Mouse (Mus musculus): ENCODE measurements around the gene Otud3. TPM values are rescaled to one million over a fixed set of nuclear protein-coding genes. Genes with fewer than 3 reads are reported as not detected.

Otud3 gene
- total RNA-seq, 4 experiments from 2014 or later, result 10.2 to 13.0 (median 12.3) TPM

GRCm38 (mm10) chr4:138852961-138853360 lies 60.8 kb downstream of the Otud3 start:
- DNase-seq (ENCODE audit: low spot score in 2 of 2), result no peak

GRCm38 (mm10) chr4:138851463-138851862 lies 62.3 kb downstream of the Otud3 start:
- DNase-seq (ENCODE audit: low spot score in 2 of 2), result peak; percentile 60 to 82

Other genes with a start within 250 kb of the Otud3 start
- under 1 TPM in 3 of 4 experiments, not detected in 1; 0.26 to 0.54 (median 0.32) TPM for gene Pla2g2c, start 189.2 kb downstream of the Otud3 start, total RNA-seq (2022)
- gene Ubxn10, start 176.8 kb downstream of the Otud3 start, total RNA-seq (2022), result 1 to 10 TPM; 1.1 to 1.9 (median 1.5) TPM
- gene Pla2g2f, start 156.3 kb downstream of the Otud3 start, total RNA-seq (2022), result 1 to 10 TPM in 2 of 4 experiments, under 1 TPM in 2; 0.87 to 2.1 (median 1.1) TPM
- under 1 TPM; 0.23 to 0.62 (median 0.43) TPM for gene Pla2g2d, start 138.2 kb downstream of the Otud3 start, total RNA-seq (2022)
- 1 to 10 TPM in 2 of 4 experiments, under 1 TPM in 2; 0.94 to 3.0 (median 1.6) TPM for gene Pla2g5, start 50.5 kb downstream of the Otud3 start, total RNA-seq (2022)
- gene Gm13030, start 40.0 kb downstream of the Otud3 start, total RNA-seq (2022), result not detected
- not detected for gene Pla2g2e, start 36.0 kb downstream of the Otud3 start, total RNA-seq (2022)
- gene Rnf186, start 53.2 kb upstream of the Otud3 start, total RNA-seq (2022), result not detected
- 1 to 10 TPM; 2.3 to 5.4 (median 4.1) TPM for gene Tmco4, start 58.9 kb upstream of the Otud3 start, total RNA-seq (2022)
- gene Htr6, start 161.6 kb upstream of the Otud3 start, total RNA-seq (2022), result 1 to 10 TPM; 7.0 to 8.3 (median 8.0) TPM
- gene Nbl1, start 179.0 kb upstream of the Otud3 start, total RNA-seq (2022), result 10 to 100 TPM; 72.3 to 84.6 (median 79.2) TPM
- 100 to 1,000 TPM; 187 to 234 (median 208) TPM for gene Minos1, start 217.2 kb upstream of the Otud3 start, total RNA-seq (2022)

Measured in layer of hippocampus, adult 8-10 months (tissue).